Mouse (Mus musculus): ENCODE measurements around the gene Ccdc63. TPM values are rescaled to one million over a fixed set of nuclear protein-coding genes. Genes with fewer than 3 reads are reported as not detected.

Gene Ccdc63
- not detected for polyA plus RNA-seq (2015; fragmentation: Illumina TruSeq; extraction: RNeasy Lipid Tissue Mini Kit (QIAGEN cat#74804); ENCODE audit: insufficient read depth, low replicate concordance)

DNA sequence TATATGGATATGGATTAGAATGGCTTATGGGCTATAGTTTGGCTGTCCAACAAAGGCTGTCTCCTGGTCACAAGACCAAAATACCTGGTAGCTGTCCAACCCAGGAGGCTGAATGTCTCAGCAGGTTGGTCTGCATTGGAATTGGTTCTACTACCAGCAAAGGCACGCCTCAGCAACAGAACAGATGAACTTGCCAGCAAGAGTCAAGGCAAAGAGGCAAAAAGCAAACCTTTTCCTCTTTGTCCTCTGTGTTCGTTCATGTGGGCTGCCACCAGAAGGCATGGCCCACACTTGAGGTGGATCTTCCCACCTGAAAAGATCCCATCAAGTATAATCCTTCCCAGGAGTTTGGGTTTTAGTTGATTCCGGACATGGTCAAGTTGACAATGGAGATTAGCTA, at the start of gene Ccdc63:
Ccdc63 (minus strand) TSS at position 101 of the 400 bp plus-strand sequence.

GRCm38 (mm10) chr5:122157827-122158381, 17.3 kb upstream of the Ccdc63 start, which contains the start of gene Ppp1cc:
Ppp1cc (plus strand) TSS chr5:122158278.

Other genes with a start within 250 kb of the Ccdc63 start
- gene Cux2, start 90.7 kb downstream of the Ccdc63 start, polyA plus RNA-seq (2015; fragmentation: Illumina TruSeq; extraction: RNeasy Lipid Tissue Mini Kit (QIAGEN cat#74804); ENCODE audit: insufficient read depth, low replicate concordance) = 0.69 TPM
- not detected for gene Myl2, start 39.9 kb downstream of the Ccdc63 start, polyA plus RNA-seq (2015; fragmentation: Illumina TruSeq; extraction: RNeasy Lipid Tissue Mini Kit (QIAGEN cat#74804); ENCODE audit: insufficient read depth, low replicate concordance)
- 414 TPM for gene Ppp1cc, start 17.5 kb upstream of the Ccdc63 start, polyA plus RNA-seq (2015; fragmentation: Illumina TruSeq; extraction: RNeasy Lipid Tissue Mini Kit (QIAGEN cat#74804); ENCODE audit: insufficient read depth, low replicate concordance)
- gene Hvcn1, start 66.0 kb upstream of the Ccdc63 start, polyA plus RNA-seq (2015; fragmentation: Illumina TruSeq; extraction: RNeasy Lipid Tissue Mini Kit (QIAGEN cat#74804); ENCODE audit: insufficient read depth, low replicate concordance) = 148 TPM
- gene Tctn1, start 123.6 kb upstream of the Ccdc63 start, polyA plus RNA-seq (2015; fragmentation: Illumina TruSeq; extraction: RNeasy Lipid Tissue Mini Kit (QIAGEN cat#74804); ENCODE audit: insufficient read depth, low replicate concordance) = 8.1 TPM
- 28.4 TPM for gene Pptc7, start 143.5 kb upstream of the Ccdc63 start, polyA plus RNA-seq (2015; fragmentation: Illumina TruSeq; extraction: RNeasy Lipid Tissue Mini Kit (QIAGEN cat#74804); ENCODE audit: insufficient read depth, low replicate concordance)
- 18.2 TPM for gene Rad9b, start 213.4 kb upstream of the Ccdc63 start, polyA plus RNA-seq (2015; fragmentation: Illumina TruSeq; extraction: RNeasy Lipid Tissue Mini Kit (QIAGEN cat#74804); ENCODE audit: insufficient read depth, low replicate concordance)
- 105 TPM for gene Vps29, start 213.5 kb upstream of the Ccdc63 start, polyA plus RNA-seq (2015; fragmentation: Illumina TruSeq; extraction: RNeasy Lipid Tissue Mini Kit (QIAGEN cat#74804); ENCODE audit: insufficient read depth, low replicate concordance)
- 20.2 TPM for gene Gpn3, start 231.1 kb upstream of the Ccdc63 start, polyA plus RNA-seq (2015; fragmentation: Illumina TruSeq; extraction: RNeasy Lipid Tissue Mini Kit (QIAGEN cat#74804); ENCODE audit: insufficient read depth, low replicate concordance)
- 9.8 TPM for gene Fam216a, start 231.5 kb upstream of the Ccdc63 start, polyA plus RNA-seq (2015; fragmentation: Illumina TruSeq; extraction: RNeasy Lipid Tissue Mini Kit (QIAGEN cat#74804); ENCODE audit: insufficient read depth, low replicate concordance)